Mouse (Mus musculus) ES-Bruce4 (cell line): ENCODE data around the gene Anxa2.

ENCODE experiments used
- CTCF ChIP-seq: IDR thresholded peaks from one replicate; pipeline ENCODE4 v1.8.1; 2011; ENCODE audit warnings: low read depth, low read length
- EP300 ChIP-seq: IDR thresholded peaks from 2 replicates; pipeline ENCODE4 v1.6.1; 2011; ENCODE audit warnings: low read depth, low read length; ENCODE audit not compliant: insufficient read depth
- POLR2A ChIP-seq: IDR thresholded peaks from one replicate; pipeline ENCODE4 v1.8.1; 2011; ENCODE audit warnings: low read length; ENCODE audit not compliant: insufficient read depth

- TF ChIP-seq CTCF, result no peak
- no peak for TF ChIP-seq POLR2A
- TF ChIP-seq EP300, result no peak
These were observed 35.1 kb downstream of the Anxa2 start for GRCm38 (mm10) chr9:69488510-69488909.
